Mouse (Mus musculus) neural tube, embryonic 15.5 days (tissue): ENCODE measurements around the gene Per1. TPM values are rescaled to one million over a fixed set of nuclear protein-coding genes. Genes with fewer than 3 reads are reported as not detected.
A peak's percentile ranks its signal among the peaks of the same experiment; 100 is the strongest.

Experiments
- ATAC-seq: fragments of 200-750 bp; cut with Nextera tagmentation; 2 replicates; pipeline ENCODE4 v1.8.0; 2017; ENCODE audit warnings: mild to moderate bottlenecking, moderate TSS enrichment, moderate library complexity; ENCODE audit not compliant: low FRiP score
- H3K27ac ChIP-seq: fragments of 300-500 bp; sonication (generic); replicated peaks from 2 replicates; pipeline ENCODE4 v1.5.1; 2015; ENCODE audit warnings: mild to moderate bottlenecking, inconsistent platforms
- H3K27me3 ChIP-seq: fragments of 300-500 bp; sonication (generic); replicated peaks from 2 replicates; pipeline ENCODE4 v1.6.1; 2015; ENCODE audit warnings: inconsistent platforms
- H3K36me3 ChIP-seq: fragments of 300-500 bp; sonication (generic); 2 replicates; pipeline ENCODE4 v1.6.1; 2015; ENCODE audit warnings: inconsistent platforms
- H3K4me1 ChIP-seq: fragments of 300-500 bp; sonication (generic); 2 replicates; pipeline ENCODE4 v1.6.1; 2015; ENCODE audit warnings: inconsistent platforms
- H3K4me2 ChIP-seq: fragments of 300-500 bp; sonication (generic); 2 replicates; pipeline ENCODE4 v1.6.1; 2015; ENCODE audit warnings: inconsistent platforms, mild to moderate bottlenecking, moderate library complexity
- H3K4me3 ChIP-seq: fragments of 300-500 bp; sonication (generic); replicated peaks from 2 replicates; pipeline ENCODE4 v1.5.1; 2015; ENCODE audit warnings: mild to moderate bottlenecking, inconsistent platforms
- H3K9ac ChIP-seq: fragments of 300-500 bp; sonication (generic); replicated peaks from 2 replicates; pipeline ENCODE4 v1.6.1; 2015; ENCODE audit warnings: mild to moderate bottlenecking, inconsistent platforms
- H3K9me3 ChIP-seq: fragments of 300-500 bp; sonication (generic); replicated peaks from 2 replicates; pipeline ENCODE4 v1.6.1; 2016; ENCODE audit warnings: inconsistent platforms
- WGBS: fragments of 180-500 bp; shearing (Covaris S2); methylation state at CpG from one replicate; pipeline ENCODE4 v1.1.7; 2015; ENCODE audit warnings: mixed read lengths; 5-methylcytosine and 5-hydroxymethylcytosine counted together
- polyA plus RNA-seq: library from polyadenylated mRNA; unstranded; fragments of >200 nt; fragmentation: Nextera tagmentation; extraction: Ambion mirVana; gene quantifications from 2 replicates; pipeline ENCODE4 v1.2.1, GENCODE M21; 2015

Per1 gene
- polyA plus RNA-seq, 1 experiment from 2014 or later = 10.0 TPM

DNA sequence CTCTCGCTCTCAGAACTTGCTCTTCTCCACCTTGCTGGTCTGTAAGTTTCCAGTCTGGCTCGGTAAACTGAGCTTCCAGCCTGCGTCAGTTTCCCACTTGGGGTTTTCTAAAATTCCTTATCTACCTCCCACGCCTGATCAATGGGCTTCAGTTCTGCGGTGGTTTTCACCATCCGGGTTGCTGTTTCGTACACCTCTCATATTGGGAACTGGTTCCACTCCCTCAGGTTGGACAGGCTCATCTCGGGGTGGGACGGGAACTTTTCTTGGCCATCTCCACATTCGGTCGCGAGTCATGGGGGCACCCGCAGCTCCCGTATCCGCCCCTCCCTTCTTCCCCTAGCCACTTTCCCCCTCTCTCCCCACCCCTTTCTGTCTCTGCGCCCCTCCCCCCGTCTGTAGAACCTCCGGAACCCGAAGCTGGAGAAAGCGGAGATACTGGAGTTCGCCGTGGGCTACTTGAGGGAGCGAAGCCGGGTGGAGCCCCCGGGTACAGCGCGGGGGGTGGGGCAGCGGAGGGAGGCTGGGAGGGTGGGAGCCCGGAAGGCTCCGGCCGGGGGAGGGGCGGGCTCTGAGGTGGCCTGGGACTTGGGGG lies 26.8 kb downstream of the Per1 start:
- Histone ChIP-seq H3K9me3 (no peaks in the 10 kb centered on the region), H3K4me3 (peak overlapping the region; percentile 85), H3K4me2 (peak overlapping the region; percentile 97), H3K9ac (peak overlapping the region; percentile 63), H3K27me3 (peaks cover 5% of the 10 kb centered on the region; the same call in 1 of the 2 replicates), H3K36me3 (no peaks in the 10 kb centered on the region), H3K4me1 (peaks cover 63% of the 10 kb centered on the region), H3K27ac (peak overlapping the region; percentile 79)
- WGBS = 1% methylated on average over 32 of the region's 32 CpGs
- ATAC-seq = no peak

DNA sequence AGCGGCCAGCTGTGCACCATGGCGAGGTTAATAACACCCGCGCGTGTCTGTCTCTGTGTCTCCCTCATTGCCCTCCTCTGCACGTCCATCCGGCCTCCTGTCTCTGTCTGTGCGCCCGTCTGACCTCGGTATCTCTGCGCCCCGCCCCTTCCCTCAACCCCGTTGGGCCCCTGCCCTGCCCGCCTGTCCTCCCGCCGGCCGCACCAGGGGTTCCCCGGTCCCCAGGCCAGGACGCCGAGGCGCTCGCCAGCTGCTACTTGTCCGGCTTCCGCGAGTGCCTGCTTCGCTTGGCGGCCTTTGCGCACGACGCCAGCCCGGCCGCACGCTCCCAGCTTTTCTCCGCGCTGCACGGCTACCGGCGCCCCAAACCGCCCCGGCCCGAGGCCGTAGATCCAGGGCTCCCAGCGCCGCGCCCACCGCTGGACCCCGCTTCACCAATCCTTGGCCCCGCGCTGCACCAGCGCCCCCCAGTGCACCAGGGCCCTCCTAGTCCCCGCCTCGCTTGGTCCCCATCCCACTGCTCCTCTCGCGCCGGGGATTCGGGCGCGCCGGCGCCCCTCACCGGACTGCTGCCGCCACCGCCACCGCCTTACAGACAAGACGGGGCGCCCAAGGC lies 27.4 kb downstream of the Per1 start, which contains the start of gene 9130213A22Rik:
9130213A22Rik (minus strand) TSS at position 254 of the 616 bp plus-strand sequence.
- Histone ChIP-seq H3K4me2 (peak within 1 kb of the TSS; percentile 97), H3K9ac (peak within 1 kb of the TSS; percentile 63), H3K36me3 (no peaks in the 10 kb centered on the region), H3K4me3 (peak within 1 kb of the TSS; percentile 85), H3K27ac (peak within 1 kb of the TSS; percentile 79), H3K27me3 (peaks cover 7% of the 10 kb centered on the region; the same call in 1 of the 2 replicates), H3K4me1 (peaks cover 57% of the 10 kb centered on the region), H3K9me3 (no peaks in the 10 kb centered on the region)
- peak; percentile 48 for ATAC-seq
- WGBS = under 1% methylated on average over 65 of the region's 66 CpGs

DNA sequence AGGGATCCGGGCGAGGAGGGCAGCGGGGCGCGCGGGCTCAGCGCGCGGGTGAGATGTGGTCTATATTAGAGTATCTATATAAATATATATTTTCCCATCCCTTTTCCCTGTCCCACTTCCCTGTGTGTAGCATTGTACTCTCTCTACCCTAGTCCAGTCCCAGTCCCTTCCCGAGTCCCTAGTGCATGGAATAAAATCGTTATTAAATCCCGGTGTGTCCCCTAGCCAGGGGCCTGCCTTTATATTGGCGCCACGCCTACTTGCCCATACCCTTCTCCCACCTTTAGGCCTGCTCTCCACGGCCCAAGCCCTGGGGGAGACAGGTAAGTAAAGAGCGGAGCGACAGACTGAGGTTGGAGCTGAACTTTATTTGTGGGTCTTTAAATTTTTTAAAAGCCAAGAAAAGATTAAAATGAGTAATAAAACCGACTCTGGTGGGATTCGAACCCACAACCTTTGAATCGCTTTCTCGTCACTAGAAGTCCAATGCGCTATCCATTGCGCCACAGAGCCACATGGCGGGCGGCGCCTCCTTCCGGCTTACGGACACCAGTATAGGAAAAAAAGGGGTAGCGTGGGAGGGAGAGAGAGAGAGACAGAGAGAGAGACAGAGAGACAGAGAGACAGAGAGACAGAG lies 28.2 kb downstream of the Per1 start:
- peak overlapping the region; percentile 85 for H3K4me3 ChIP-seq
- H3K27me3 ChIP-seq = peaks cover 9% of the 10 kb centered on the region; the same call in 1 of the 2 replicates
- H3K9me3 ChIP-seq = no peaks in the 10 kb centered on the region
- H3K27ac ChIP-seq = peak overlapping the region; percentile 88
- H3K36me3 ChIP-seq = no peaks in the 10 kb centered on the region
- peak overlapping the region; percentile 63 for H3K9ac ChIP-seq
- peaks cover 56% of the 10 kb centered on the region for H3K4me1 ChIP-seq
- WGBS = under 1% methylated on average over 29 of the region's 29 CpGs
- no peak for ATAC-seq
- H3K4me2 ChIP-seq = peak overlapping the region; percentile 97

DNA sequence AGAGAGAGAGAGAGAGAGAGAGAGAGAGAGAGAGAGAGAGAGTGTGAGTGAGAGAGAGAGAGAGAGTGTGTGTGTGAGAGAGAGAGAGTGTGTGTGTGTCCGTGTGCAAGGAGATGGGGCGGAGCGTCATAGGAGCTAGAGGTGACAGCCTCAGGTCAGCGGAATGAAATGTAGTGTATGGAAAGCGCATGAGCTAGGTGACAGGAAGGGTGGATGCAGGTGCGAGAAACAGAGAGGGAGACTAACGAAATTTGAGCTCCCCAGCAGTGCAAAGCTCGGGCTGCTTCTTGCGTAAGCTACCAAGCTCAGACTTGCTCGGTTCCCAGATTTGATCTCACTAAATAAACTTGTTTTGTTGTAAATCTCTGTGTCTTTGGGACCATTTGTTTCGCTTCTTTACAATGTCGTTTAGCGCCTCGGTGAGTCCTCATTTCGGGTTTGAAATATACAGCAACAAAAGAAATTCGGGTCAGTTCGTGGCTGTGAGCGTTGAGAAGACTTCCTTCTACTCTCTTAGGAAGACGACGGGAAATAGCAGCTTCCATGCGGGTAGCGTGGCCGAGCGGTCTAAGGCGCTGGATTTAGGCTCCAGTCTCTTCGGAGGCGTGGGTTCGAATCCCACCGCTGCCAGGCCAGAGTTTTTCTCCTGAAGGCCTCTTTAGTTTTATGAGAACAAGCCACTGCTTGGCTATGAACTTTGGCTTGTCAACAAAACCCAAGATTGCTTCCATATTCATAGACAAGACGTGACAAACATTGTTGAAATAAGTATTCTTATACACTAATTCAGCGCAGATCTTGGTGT lies 28.9 kb downstream of the Per1 start:
- ATAC-seq = peak; percentile 74
- Histone ChIP-seq H3K4me1 (peaks cover 51% of the 10 kb centered on the region), H3K9me3 (no peaks in the 10 kb centered on the region), H3K9ac (peak overlapping the region; percentile 62), H3K36me3 (no peaks in the 10 kb centered on the region), H3K27me3 (peaks cover 14% of the 10 kb centered on the region; the same call in 1 of the 2 replicates), H3K4me2 (peak overlapping the region; percentile 97), H3K4me3 (peak overlapping the region; percentile 85), H3K27ac (peak overlapping the region; percentile 88)
- under 1% methylated on average over 31 of the region's 31 CpGs for WGBS

DNA sequence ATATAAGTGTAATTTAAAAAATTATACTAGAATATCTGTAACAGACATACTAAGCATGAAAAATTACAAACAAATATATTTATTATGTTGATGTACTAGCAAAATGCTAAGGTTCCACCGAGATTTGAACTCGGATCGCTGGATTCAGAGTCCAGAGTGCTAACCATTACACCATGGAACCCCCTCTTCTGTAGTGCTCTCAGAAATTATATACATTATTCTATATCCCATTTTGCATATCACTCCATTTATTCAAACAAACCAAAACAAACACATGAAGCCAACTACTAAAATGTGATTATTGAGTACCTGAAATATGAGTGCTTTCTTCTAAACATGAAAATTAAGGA lies 29.5 kb downstream of the Per1 start:
- 2% methylated on average over 3 of the region's 3 CpGs for WGBS
- peak; percentile 68 for ATAC-seq
- peak overlapping the region; percentile 85; the same call in 1 of the 2 replicates for H3K4me3 ChIP-seq
- peaks cover 14% of the 10 kb centered on the region; the same call in 1 of the 2 replicates for H3K27me3 ChIP-seq
- peak overlapping the region; percentile 88; the same call in 1 of the 2 replicates for H3K27ac ChIP-seq
- no peaks in the 10 kb centered on the region for H3K36me3 ChIP-seq
- no peaks in the 10 kb centered on the region for H3K9me3 ChIP-seq
- H3K4me1 ChIP-seq = peaks cover 45% of the 10 kb centered on the region
- H3K9ac ChIP-seq = no peak overlapping the region
- peak overlapping the region; percentile 97 for H3K4me2 ChIP-seq

DNA sequence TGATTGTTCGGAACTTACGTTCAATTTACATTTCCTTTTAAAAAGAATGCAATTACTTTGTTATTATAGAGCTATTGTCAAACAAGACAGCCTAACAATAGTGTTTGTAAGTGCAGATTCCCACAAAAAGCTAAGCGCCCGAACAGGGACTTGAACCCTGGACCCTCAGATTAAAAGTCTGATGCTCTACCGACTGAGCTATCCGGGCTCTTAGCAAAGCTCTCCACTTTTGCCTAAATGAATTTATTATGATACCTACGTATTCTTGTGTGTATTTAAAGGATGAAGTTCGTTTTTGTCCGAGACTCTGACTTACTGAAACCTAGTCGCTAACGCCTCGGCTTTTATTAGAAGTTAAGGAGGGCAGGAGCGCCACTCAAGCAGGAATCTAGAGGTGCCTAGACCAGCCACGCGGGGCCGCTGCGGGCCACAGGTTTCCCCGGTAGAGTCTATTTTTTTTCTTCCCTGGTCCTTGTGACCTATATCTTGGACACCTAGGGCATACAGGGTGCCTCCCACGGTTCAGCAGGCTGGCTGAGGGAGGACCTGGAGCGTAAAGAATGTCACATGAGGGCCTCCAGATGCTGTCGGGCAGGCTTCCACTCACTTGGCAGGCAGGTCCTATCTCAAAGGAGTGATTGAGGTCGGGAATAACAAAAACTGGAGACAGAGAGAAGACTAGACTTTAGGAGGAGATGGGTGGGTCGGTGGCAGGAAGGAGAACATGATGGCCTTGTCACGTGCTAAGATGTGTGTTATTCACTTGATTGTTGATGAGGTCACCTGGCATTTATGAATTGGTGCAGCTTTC lies 30.2 kb downstream of the Per1 start:
- H3K4me1 ChIP-seq = peaks cover 38% of the 10 kb centered on the region

DNA sequence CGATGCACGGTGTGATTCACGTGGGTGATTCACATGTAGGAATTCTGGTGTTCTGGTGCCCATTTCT lies 30.7 kb downstream of the Per1 start, which contains the start of gene Aloxe3:
Aloxe3 (plus strand) TSS at position 45 of the 67 bp plus-strand sequence.
- H3K27me3 ChIP-seq = peaks cover 8% of the 10 kb centered on the region

More for the DNA sequence above, 30.2 kb downstream of the Per1 start:
- ATAC-seq = peak; percentile 56
- Histone ChIP-seq H3K9ac (peak overlapping the region; percentile 55), H3K4me2 (peak overlapping the region; percentile 85), H3K9me3 (no peaks in the 10 kb centered on the region), H3K36me3 (no peaks in the 10 kb centered on the region), H3K27me3 (peaks cover 12% of the 10 kb centered on the region), H3K27ac (peak overlapping the region; percentile 85), H3K4me3 (peak overlapping the region; percentile 59)
- WGBS = under 1% methylated on average over 24 of the region's 24 CpGs

DNA sequence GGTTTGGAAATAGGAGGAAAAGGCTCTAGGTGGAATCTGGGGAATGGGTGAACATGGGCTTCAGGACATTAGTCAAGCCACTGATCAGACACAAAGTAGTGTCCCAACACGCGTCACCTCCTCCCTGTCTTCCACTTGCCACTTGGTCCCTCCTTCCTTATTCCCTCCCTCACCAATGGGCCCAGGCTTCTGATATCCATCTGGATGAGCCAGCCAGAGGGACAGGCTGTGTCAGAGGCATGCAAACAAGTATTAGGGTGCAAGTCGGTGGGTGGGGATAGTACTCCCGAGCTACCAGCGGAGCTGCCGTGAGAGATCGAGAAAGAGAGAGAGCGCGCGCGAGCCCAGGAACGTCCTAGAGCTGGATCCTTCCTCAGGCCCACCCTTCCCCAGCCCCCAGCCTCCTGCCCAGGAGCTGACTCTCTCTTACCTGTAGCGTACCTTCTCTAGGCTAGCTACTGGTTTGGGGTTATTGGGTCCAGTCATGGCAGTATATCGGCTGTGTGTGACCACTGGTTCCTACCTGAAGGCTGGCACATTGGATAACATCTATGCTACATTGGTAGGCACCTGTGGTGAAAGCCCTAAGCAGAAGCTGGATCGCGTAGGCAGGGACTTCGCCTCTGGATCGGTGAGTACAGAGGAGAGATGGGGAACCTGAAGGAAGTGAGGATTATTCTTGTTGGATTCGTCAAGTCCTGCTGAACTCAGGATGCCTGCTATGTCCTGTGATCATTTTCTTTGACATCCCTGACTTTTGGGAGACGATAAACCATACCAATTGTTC lies 31.1 kb downstream of the Per1 start:
- Histone ChIP-seq H3K4me1 (peaks cover 29% of the 10 kb centered on the region), H3K27me3 (peaks cover 8% of the 10 kb centered on the region; the same call in 1 of the 2 replicates), H3K9me3 (no peaks in the 10 kb centered on the region), H3K36me3 (no peaks in the 10 kb centered on the region), H3K4me2 (peak overlapping the region; percentile 85), H3K9ac (peak overlapping the region; percentile 55), H3K27ac (peak overlapping the region; percentile 85), H3K4me3 (peak overlapping the region; percentile 59)
- WGBS = 12% methylated on average over 19 of the region's 20 CpGs
- no peak for ATAC-seq

More for the DNA sequence above, 30.7 kb downstream of the Per1 start, which contains the start of gene Aloxe3:
- peaks cover 33% of the 10 kb centered on the region for H3K4me1 ChIP-seq
- H3K4me2 ChIP-seq = peak within 1 kb of the TSS; percentile 85
- WGBS = 3% methylated on average over 3 of the region's 3 CpGs
- H3K36me3 ChIP-seq = no peaks in the 10 kb centered on the region
- peak within 1 kb of the TSS; percentile 55 for H3K9ac ChIP-seq
- peak within 1 kb of the TSS; percentile 85 for H3K27ac ChIP-seq
- no peaks in the 10 kb centered on the region for H3K9me3 ChIP-seq
- no peak for ATAC-seq
- peak within 1 kb of the TSS; percentile 59 for H3K4me3 ChIP-seq

DNA sequence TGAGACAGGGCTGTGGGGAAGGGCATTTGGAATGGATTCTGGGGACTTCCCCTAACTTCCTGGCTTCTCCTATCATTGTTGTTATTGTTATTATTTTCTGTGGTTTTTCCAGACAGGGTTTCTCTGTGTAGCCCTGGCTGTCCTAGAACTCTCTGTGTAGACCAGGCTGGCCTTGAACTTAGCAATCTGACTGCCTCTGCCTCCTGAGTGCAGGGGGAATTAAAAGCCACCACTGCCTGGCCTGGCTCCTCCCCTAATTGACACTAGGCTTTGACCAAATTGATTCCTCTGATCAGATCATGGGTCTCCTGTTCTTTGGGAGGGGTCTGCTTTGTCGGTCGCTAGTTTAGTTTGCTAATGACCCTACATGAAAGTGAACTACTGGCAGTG lies 31.7 kb downstream of the Per1 start:
- peak overlapping the region; percentile 55; the same call in 1 of the 2 replicates for H3K9ac ChIP-seq
- peak overlapping the region; percentile 59 for H3K4me3 ChIP-seq
- H3K27ac ChIP-seq = 0 out of 2 replicates have a peak overlapping the region, but pooled peaks have one; percentile 85
- H3K27me3 ChIP-seq = peaks cover 8% of the 10 kb centered on the region; the same call in 1 of the 2 replicates
- 50% methylated on average over 2 of the region's 2 CpGs for WGBS
- ATAC-seq = no peak
- peaks cover 23% of the 10 kb centered on the region for H3K4me1 ChIP-seq
- H3K9me3 ChIP-seq = no peaks in the 10 kb centered on the region
- peak overlapping the region; percentile 85 for H3K4me2 ChIP-seq
- no peaks in the 10 kb centered on the region for H3K36me3 ChIP-seq

DNA sequence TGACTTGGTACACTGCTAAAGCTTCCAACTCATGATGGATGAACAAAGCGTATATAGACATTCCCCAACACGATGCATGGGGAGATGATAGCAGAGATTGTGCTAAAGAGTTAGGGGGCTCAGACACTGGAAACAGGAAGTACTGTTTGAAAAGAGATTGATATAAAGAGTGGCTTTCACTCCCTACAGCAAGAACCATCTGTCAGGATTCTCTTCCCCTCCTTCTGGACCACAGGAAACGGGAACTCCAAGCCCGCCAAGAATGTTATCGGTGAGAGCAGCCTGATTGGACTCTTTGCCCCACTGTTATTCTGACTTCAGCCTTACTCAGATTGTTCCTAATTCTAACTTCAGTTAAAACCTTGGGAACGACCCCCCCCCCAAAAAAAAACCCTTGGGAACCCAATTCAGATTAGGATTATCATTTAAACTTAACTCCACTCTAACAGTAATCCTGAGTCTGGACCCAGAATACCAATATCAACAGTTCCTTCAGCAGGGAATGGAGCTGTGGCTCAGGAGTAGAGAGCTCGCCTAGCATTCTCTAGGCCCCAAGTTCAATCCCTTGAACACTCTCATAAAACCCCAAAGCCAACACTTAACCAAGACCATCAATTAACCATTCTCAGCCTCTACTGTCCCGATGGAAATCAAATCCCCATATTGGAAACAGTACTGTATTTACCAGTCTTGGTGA lies 33.6 kb downstream of the Per1 start:
- 77% methylated on average over 8 of the region's 8 CpGs for WGBS
- ATAC-seq = no peak
- Histone ChIP-seq H3K9me3 (no peaks in the 10 kb centered on the region), H3K4me2 (no peak overlapping the region), H3K36me3 (no peaks in the 10 kb centered on the region), H3K27me3 (peaks cover 14% of the 10 kb centered on the region; the same call in 1 of the 2 replicates), H3K4me3 (no peak overlapping the region), H3K4me1 (peaks cover 17% of the 10 kb centered on the region), H3K27ac (no peak overlapping the region), H3K9ac (no peak overlapping the region)
